Mouse (Mus musculus) erythroblast, embryonic 14.5 days (primary cell): ENCODE results near the gene Cecr2.

Source experiments
- GATA1 ChIP-seq: IDR thresholded peaks from 2 replicates; pipeline ENCODE4 v1.6.1; 2012; ENCODE audit warnings: low read length, inconsistent platforms, mixed read lengths
- TAL1 ChIP-seq: IDR thresholded peaks from 3 replicates; pipeline ENCODE4 v1.6.1; 2012; ENCODE audit warnings: low read length, inconsistent platforms, mixed read lengths

DNA sequence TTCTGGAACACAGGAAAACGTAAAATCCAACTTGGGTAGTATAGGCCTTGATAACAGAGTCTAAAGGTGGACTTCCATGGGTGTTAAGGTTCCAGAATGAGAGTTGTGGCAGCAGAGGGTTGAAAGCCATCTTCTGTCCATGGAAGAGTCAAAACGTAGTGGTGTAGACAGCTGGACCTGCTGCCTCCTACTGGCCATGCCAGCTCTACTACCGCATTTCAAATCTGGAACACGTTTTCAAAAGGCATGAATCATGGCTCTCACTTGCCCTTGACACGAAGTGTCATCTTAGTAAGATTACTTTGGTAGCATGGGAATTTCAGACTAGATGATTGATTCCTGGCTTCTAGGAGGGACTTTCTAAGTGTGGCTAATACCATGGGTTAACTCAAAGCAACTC lies 8.0 kb downstream of the Cecr2 start:
- TF ChIP-seq GATA1 (no peak), TAL1 (no peak)
